ENCODE assay signal across 8 mouse cellular contexts in the genomic region with DNA sequence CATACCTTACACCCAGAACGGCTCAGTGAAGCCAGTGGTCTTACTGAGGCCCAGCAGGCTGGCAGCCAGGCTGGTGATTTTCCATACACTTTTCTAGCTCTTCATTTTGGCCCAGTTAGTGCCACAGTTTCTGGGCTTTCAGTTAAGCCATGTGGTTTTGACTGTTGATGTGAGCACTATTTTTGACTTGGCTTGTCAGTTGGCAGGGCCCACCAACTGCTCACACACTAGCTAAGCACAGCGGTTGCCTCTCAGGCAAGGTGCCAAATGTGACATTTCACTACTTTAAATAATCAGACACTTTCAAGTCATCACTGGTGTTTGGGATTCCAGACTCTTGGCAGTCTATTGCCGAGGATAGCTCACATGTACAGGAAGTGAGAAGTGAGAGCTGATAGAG.
DNase-seq lines count a peak whose midpoint lies in the region.

No protein-coding gene starts in this region.

- peak; percentile 70 for DNase-seq in MN1 (ENCODE audit: low spot score)
- DNase-seq in brain, embryonic 18.5 days (ENCODE audit: low read depth, low spot score), result peak; percentile 66
- peak; percentile 58 for DNase-seq in heart, adult 8-10 months (ENCODE audit: low spot score)
- DNase-seq in left cerebral cortex, adult 11 months (ENCODE audit: low spot score), result peak; percentile 53
- no peak for DNase-seq in spleen, adult 18-20 months
- DNase-seq in yolk sac, embryonic 10.5 days (ENCODE audit: low spot score), result no peak
- no peak for DNase-seq in kidney, postnatal 36 days
- DNase-seq in natural killer cell, adult 2 months (ENCODE audit: low spot score in 2 of 2), result no peak

Comparison
In these comparisons a context has a peak if more than half of its experiments do, and no peak if none do; other contexts are left out.
1. DNase-seq: peak in MN1 (single experiment), brain, embryonic 18.5 days (single experiment), heart, adult 8-10 months (single experiment) and left cerebral cortex, adult 11 months (single experiment); none in spleen, adult 18-20 months (0 of 2), yolk sac, embryonic 10.5 days (single experiment), kidney, postnatal 36 days (0 of 2) and natural killer cell, adult 2 months (0 of 2).